Mouse (Mus musculus) G1E (cell line): ENCODE data around the gene Glp1r.

Source experiments
- CTCF ChIP-seq: IDR thresholded peaks from 2 replicates; pipeline ENCODE4 v1.5.1; 2012; ENCODE audit warnings: low read depth, low read length, inconsistent platforms, mixed read lengths
- GATA1 ChIP-seq: IDR thresholded peaks from 2 replicates; pipeline ENCODE4 v1.6.1; 2012; ENCODE audit warnings: borderline replicate concordance, low read length, inconsistent platforms, mixed read lengths
- POLR2AphosphoS5 ChIP-seq: IDR thresholded peaks from 2 replicates; pipeline ENCODE4 v1.6.1; 2012; ENCODE audit warnings: low read depth, low read length, inconsistent platforms; ENCODE audit not compliant: insufficient replicate concordance

DNA sequence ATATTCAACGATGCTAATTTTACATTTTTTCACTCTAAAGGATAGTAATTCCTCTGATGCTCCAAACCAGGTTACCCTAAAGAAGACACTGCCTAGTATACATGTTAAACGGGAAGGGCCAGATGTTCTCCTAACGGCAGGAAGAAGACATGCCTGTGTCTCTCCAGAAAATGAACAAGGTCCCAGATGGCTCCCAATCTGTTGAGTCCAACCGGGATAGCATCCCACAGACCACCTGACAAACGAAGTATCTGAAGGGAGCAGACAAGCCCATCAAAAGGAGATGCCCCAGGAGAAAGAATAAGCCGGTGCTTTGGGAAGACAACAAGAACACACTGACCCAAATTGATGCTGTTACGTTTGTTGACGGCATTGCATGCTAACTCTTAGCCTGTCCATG lies 50.0 kb downstream of the Glp1r start:
- no peak for TF ChIP-seq CTCF
- no peak for TF ChIP-seq GATA1
- no peak for TF ChIP-seq POLR2AphosphoS5
